Mouse (Mus musculus) spleen, postnatal 36 days (tissue): ENCODE data around the gene Usp38.

ENCODE experiments used
- DNase-seq, 2 experiments: peaks; one replicate each; pipeline ENCODE4 v3.0.0; 2022; ENCODE audit warnings: low spot score in 2 of 2, mixed read lengths in 1 of 2

Gene Usp38

GRCm38 (mm10) chr8:80961937-80962591 is 52.7 kb downstream of the Usp38 start:
- no peak for DNase-seq

GRCm38 (mm10) chr8:80961070-80961609 is 53.6 kb downstream of the Usp38 start:
- DNase-seq, result no peak

GRCm38 (mm10) chr8:80959588-80960268 is 55.0 kb downstream of the Usp38 start:
- DNase-seq, result no peak

- DNase-seq, result no peak
Measured at GRCm38 (mm10) chr8:80957776-80958175, 57.0 kb downstream of the Usp38 start.

GRCm38 (mm10) chr8:80952973-80953372 is 61.8 kb downstream of the Usp38 start:
- DNase-seq, result no peak

- no peak for DNase-seq
Measured at GRCm38 (mm10) chr8:80952235-80952915, 62.4 kb downstream of the Usp38 start.

GRCm38 (mm10) chr8:80948405-80949183 is 66.1 kb downstream of the Usp38 start:
- DNase-seq, result peak in 1 of 2 experiments; percentile 4

GRCm38 (mm10) chr8:80943742-80944141 is 71.0 kb downstream of the Usp38 start:
- DNase-seq, result no peak

GRCm38 (mm10) chr8:80941621-80942020 is 73.1 kb downstream of the Usp38 start:
- DNase-seq, result no peak

- DNase-seq, result no peak
Measured at GRCm38 (mm10) chr8:80937814-80938650, 76.7 kb downstream of the Usp38 start.
